ENCODE assay signal across 9 mouse cellular contexts in the genomic region with DNA sequence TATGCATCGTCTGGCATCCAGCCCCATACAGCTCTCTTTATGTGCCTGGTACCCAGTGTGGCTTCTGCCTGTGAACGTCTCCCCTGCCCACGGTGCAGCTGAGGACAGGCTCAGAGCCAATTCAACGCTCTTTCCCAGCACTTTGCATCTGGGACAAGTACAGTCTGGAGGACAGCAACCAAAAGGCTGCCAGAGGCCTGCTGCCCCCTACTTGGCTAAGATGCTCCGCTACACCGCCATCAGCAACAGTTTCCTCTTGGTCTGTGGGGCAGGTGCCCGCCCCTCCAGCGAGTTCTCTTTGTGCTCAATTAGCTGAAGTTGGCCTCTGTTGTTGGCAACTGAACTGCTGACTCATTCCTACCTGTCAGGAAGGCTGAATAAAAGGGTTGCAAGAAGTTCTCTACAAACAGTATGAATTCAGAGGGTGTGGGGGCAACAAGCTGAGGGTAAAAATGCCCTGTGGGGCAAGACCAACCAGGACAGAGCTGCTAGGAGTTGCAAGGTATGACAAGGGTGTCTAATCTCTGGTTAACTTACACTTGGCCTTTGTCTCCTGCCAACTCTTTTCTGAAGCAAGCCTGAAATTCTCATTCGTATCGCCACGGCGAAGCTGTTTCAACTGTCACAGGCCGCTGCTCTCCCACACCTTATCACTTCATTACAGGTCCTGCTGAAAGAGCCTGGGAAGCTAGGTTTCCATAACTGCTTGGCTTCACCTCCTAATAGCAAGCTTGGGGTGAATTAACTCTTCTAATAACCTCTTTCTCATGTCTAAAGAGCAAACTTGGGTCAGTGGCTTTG. TPM values are rescaled to one million over a fixed set of nuclear protein-coding genes. Genes with fewer than 3 reads are reported as not detected.
DNase-seq lines count a peak whose midpoint lies in the region; ATAC-seq lines count a peak whose summit lies in the region.
"Had no signal": no experiment of that assay in that cellular context is flagged by ENCODE, and none has a peak within 500 bp of the region (broad histone marks: within the 10 kb centered on the region; RNA-seq: fewer than 3 reads in every experiment).

No protein-coding gene starts in this region.

- H3K36me3 ChIP-seq in neural tube, embryonic 13.5 days: no peaks in the 10 kb centered on the region
- H3K36me3 ChIP-seq in kidney, embryonic 16.5 days (ENCODE audit: insufficient read depth, low read length): no peaks in the 10 kb centered on the region

- WGBS in neural tube, embryonic 13.5 days: 62% methylated on average over 13 of the region's 13 CpGs
- 54% methylated on average over 13 of the region's 13 CpGs for WGBS in kidney, embryonic 16.5 days

- H3K9ac ChIP-seq in neural tube, embryonic 13.5 days: no peak overlapping the region
- no peak overlapping the region for H3K9ac ChIP-seq in kidney, embryonic 16.5 days (replicated peaks; ENCODE audit: low read length)
- H3K9ac ChIP-seq: limb, embryonic 13.5 days had no signal

- no peaks in the 10 kb centered on the region for H3K27me3 ChIP-seq in neural tube, embryonic 13.5 days
- H3K27me3 ChIP-seq in kidney, embryonic 16.5 days (ENCODE audit: insufficient read depth, low read length): no peaks in the 10 kb centered on the region
- H3K27me3 ChIP-seq: limb, embryonic 13.5 days had no signal

- H3K9me3 ChIP-seq in neural tube, embryonic 13.5 days: no peaks in the 10 kb centered on the region
- H3K9me3 ChIP-seq in kidney, embryonic 16.5 days (ENCODE audit: low read length): no peaks in the 10 kb centered on the region
- H3K9me3 ChIP-seq: limb, embryonic 13.5 days had no signal

- peak; percentile 61; the same call in 1 of the 2 replicates for ATAC-seq in neural tube, embryonic 13.5 days (ENCODE audit: low read depth)
- ATAC-seq in kidney, embryonic 16.5 days (ENCODE audit: low FRiP score, low TSS enrichment): no peak

- no peaks in the 10 kb centered on the region; the same call in 1 of the 2 replicates for H3K4me1 ChIP-seq in neural tube, embryonic 13.5 days (replicated peaks)
- H3K4me1 ChIP-seq in kidney, embryonic 16.5 days (ENCODE audit: insufficient read depth, low read length): peaks cover 4% of the 10 kb centered on the region; the same call in 1 of the 2 replicates

- peak; percentile 43 for DNase-seq in adrenal gland, adult 2 months
- no peak for DNase-seq in adrenal gland, postnatal 25 days
- no peak for DNase-seq in neural tube, embryonic 10.5 days (ENCODE audit: extremely low spot score, low spot score)
- peak; percentile 61 for DNase-seq in lung, postnatal 36 days
- DNase-seq in thymus, postnatal 10 days (ENCODE audit: low spot score in 2 of 2): no peak
- DNase-seq in gastrocnemius, postnatal 4 days (ENCODE audit: low spot score in 2 of 2): no peak

- no peak overlapping the region for H3K27ac ChIP-seq in neural tube, embryonic 13.5 days (replicated peaks)
- H3K27ac ChIP-seq in kidney, embryonic 16.5 days (ENCODE audit: low read length): 0 out of 2 replicates have a peak overlapping the region, but pooled peaks have one; percentile 16
- H3K27ac ChIP-seq: limb, embryonic 13.5 days had no signal

- no peak overlapping the region for H3K4me3 ChIP-seq in neural tube, embryonic 13.5 days
- H3K4me3 ChIP-seq in kidney, embryonic 16.5 days (ENCODE audit: low read length): no peak overlapping the region
- H3K4me3 ChIP-seq: limb, embryonic 13.5 days had no signal

- no peak overlapping the region for H3K4me2 ChIP-seq in neural tube, embryonic 13.5 days
- no peak overlapping the region for H3K4me2 ChIP-seq in kidney, embryonic 16.5 days (replicated peaks; ENCODE audit: low read depth, low read length)
- H3K4me2 ChIP-seq: limb, embryonic 13.5 days had no signal

RNA-seq across cellular contexts. Expression of gene Bcl2l11, which starts 41.0 kb away (rescaled TPM):
- total RNA-seq in adrenal gland, adult 2 months (2021): 10 to 100 TPM; 18.1 to 36.7 TPM
- 16.6 and 21.5 TPM in 2 replicates for polyA plus RNA-seq in adrenal gland, adult 2 months (2012; rRNA removed)
- total RNA-seq in adrenal gland, postnatal 25 days (2021): 17.9 and 20.2 TPM in 2 replicates
- polyA plus RNA-seq in neural tube, embryonic 13.5 days (2015; fragmentation: Nextera tagmentation; extraction: Ambion mirVana): 14.6 and 14.8 TPM in 2 replicates
- 25.6 and 28.2 TPM in 2 replicates for polyA plus RNA-seq in kidney, embryonic 16.5 days (2015; fragmentation: Nextera tagmentation; extraction: Ambion mirVana)
- total RNA-seq in gastrocnemius, postnatal 4 days (2021): 10 to 100 TPM; 18.0 to 23.7 TPM

Comparison
In these comparisons a context has a peak if more than half of its experiments do, and no peak if none do; other contexts are left out.
1. DNase-seq: peak in adrenal gland, adult 2 months (single experiment) and lung, postnatal 36 days (single experiment); none in adrenal gland, postnatal 25 days (single experiment), neural tube, embryonic 10.5 days (single experiment), thymus, postnatal 10 days (0 of 2) and gastrocnemius, postnatal 4 days (0 of 2).